Mouse (Mus musculus) B cell, adult 2 months (primary cell): ENCODE measurements at regions not wholly inside any gene's neighbourhood (a gene's known extent, or its start where the extent isn't known, plus 50 kb on each side); places are given as distances from the start of the nearest gene placed in this dataset.
"Not testable (repeated sequence)": the region's sequence is repeated elsewhere in the genome, so short reads cannot be mapped to it uniquely, and the experiment has no call there.

ENCODE experiments used
- DNase-seq, 2 experiments: peaks; one replicate each; pipeline ENCODE4 v3.0.0; 2022

GRCm38 (mm10) chr3:18746898-18747297 is 798.7 kb downstream of the Cypt12 start:
- DNase-seq: no peak

GRCm38 (mm10) chr3:18751660-18752259 is 803.5 kb downstream of the Cypt12 start:
- DNase-seq: no peak

- no peak for DNase-seq
Measured at GRCm38 (mm10) chr3:18764301-18765078, 816.3 kb downstream of the Cypt12 start.

- DNase-seq: no peak
Measured at GRCm38 (mm10) chr3:18778481-18778880, 830.3 kb downstream of the Cypt12 start.

- DNase-seq: no peak
Measured at GRCm38 (mm10) chr3:18787531-18788176, 839.4 kb downstream of the Cypt12 start.

GRCm38 (mm10) chr3:18802794-18803193 is 825.7 kb downstream of the 1700064H15Rik start:
- DNase-seq: no peak

GRCm38 (mm10) chr3:18828788-18829320 is 799.6 kb downstream of the 1700064H15Rik start:
- DNase-seq: not testable (repeated sequence)

GRCm38 (mm10) chr3:18868117-18868739 is 760.2 kb downstream of the 1700064H15Rik start:
- no peak for DNase-seq

GRCm38 (mm10) chr3:18868758-18869157 is 759.7 kb downstream of the 1700064H15Rik start:
- no peak for DNase-seq

- no peak for DNase-seq
Measured at GRCm38 (mm10) chr3:18877060-18877459, 751.4 kb downstream of the 1700064H15Rik start.

GRCm38 (mm10) chr3:18877572-18877971 is 750.9 kb downstream of the 1700064H15Rik start:
- DNase-seq: no peak

GRCm38 (mm10) chr3:18881186-18881585 is 747.3 kb downstream of the 1700064H15Rik start:
- DNase-seq: no peak

- DNase-seq: no peak
Measured at GRCm38 (mm10) chr3:18892813-18893212, 735.7 kb downstream of the 1700064H15Rik start.

- DNase-seq: no peak
Measured at GRCm38 (mm10) chr3:18905769-18906168, 722.7 kb downstream of the 1700064H15Rik start.

GRCm38 (mm10) chr3:18906210-18906609 is 722.3 kb downstream of the 1700064H15Rik start:
- no peak for DNase-seq

- no peak for DNase-seq
Measured at GRCm38 (mm10) chr3:18908737-18909136, 719.7 kb downstream of the 1700064H15Rik start.

GRCm38 (mm10) chr3:18928401-18929104 is 699.9 kb downstream of the 1700064H15Rik start:
- DNase-seq: no peak

GRCm38 (mm10) chr3:18929105-18929492 is 699.4 kb downstream of the 1700064H15Rik start:
- DNase-seq: no peak

- no peak for DNase-seq
Measured at GRCm38 (mm10) chr3:18932983-18933726, 695.3 kb downstream of the 1700064H15Rik start.

- DNase-seq: no peak
Measured at GRCm38 (mm10) chr3:18934891-18935290, 693.6 kb downstream of the 1700064H15Rik start.

GRCm38 (mm10) chr3:18937333-18938122 is 690.9 kb downstream of the 1700064H15Rik start:
- DNase-seq: no peak
